Mouse (Mus musculus): ENCODE results near the gene Ehd1.
"Not testable (repeated sequence)": the region's sequence is repeated elsewhere in the genome, so short reads cannot be mapped to it uniquely, and the experiment has no call there.

The Ehd1 gene

GRCm38 (mm10) chr19:6281122-6282020 is 4.8 kb downstream of the Ehd1 start:
- DNase-seq = no peak

DNA sequence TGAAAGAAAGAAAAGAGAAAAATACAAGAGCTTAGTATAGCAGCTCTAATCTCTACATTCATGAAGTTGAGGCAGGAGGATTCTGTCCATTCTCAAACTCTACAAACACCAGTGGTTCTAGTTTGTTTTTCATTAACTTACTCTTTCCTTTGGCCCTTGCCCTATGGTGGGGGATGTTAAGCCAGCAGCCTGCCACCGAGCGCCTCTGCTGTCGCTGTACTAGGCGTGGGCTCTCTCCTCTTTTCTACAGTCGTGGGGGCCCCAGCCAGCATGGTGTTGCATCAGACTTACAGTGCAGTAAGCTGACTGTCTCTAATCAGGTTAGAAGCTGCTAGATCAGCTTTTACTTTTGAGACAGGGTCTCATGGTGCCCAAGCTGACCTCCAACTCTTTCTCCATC is 6.5 kb downstream of the Ehd1 start:
- no peak for DNase-seq

GRCm38 (mm10) chr19:6284502-6284901 is 8.0 kb downstream of the Ehd1 start:
- no peak for DNase-seq

- no peak for DNase-seq
Measured at GRCm38 (mm10) chr19:6285226-6285625, 8.7 kb downstream of the Ehd1 start.

GRCm38 (mm10) chr19:6285632-6286433 is 9.3 kb downstream of the Ehd1 start:
- DNase-seq = no peak

DNA sequence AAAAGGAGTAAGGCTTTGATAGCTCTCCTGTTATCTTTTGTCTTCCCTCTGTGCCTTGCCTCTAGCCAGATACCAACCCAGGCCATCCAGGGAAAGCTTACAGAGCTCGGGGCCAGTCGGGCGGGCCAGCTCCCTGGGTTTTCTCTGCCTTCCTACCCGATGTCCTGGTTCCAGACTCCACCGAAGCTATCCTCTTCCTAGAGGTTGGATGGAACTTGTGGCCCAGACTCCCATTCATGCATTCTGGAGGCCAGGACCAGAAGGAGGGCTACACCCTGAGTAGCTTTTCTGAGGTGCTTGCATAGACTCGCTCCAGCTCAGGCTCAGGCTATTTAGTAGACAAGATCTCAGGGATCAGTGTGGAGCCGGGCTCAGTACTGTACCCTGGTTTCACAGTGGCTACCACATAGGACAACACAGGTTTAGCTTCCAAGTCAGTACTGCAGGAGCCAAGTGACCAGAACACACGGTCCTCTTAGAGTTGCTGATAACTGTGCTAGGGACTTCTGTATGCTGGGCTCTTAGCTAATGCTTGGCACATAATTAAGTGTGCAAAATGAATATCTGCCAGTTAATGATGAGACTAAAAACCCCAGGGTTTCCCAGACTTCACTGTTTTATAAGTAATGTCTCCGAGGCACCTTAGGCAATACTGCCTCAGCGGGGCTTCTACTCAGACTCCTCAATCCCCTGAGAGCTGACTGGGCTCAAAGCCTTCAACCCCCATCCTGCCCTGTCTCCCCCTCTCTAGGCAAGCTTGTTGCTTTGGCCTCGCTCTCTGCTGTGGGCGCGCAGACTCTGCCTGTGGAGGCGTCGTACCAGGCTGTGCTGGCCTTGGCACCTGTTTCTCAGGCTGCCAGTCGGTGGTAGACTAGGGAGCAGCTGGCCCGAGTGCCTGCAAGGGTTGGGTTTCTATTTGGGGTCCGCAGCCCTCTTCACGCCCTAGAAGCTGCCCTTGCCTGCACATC is 10.2 kb downstream of the Ehd1 start:
- DNase-seq = no peak

DNA sequence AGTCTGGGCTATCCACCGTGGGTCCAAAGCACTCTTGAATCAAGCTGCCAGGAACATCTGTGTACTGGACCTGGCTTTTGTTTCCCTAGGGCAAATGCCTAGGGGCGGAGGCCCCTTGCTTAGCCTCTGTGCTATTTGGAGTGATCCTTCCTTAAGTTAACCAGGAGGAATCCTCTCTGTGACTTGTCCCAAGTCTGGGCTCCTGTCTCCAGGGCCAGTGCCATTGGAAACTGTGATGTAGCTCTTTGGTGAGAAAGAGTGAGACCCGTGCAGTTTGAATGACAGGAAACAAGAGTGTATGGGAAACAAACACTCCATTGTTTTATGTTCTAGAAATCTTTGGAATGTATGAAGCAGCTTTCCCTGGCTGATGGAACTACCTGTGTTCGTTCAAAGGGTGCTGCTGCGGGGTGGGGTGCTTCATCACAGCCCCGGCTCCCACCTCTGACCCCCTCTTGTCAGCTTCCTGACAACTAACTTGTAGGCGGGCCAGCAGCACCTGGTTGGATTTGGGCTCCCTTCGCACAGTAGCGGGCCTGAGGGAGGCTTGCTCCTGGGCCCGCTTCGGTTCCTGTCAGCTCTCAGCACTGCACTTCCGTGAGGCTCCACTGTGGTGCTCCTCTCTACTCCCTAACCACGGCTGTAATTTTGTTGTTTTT is 11.8 kb downstream of the Ehd1 start:
- DNase-seq = no peak

GRCm38 (mm10) chr19:6289696-6290238 is 13.2 kb downstream of the Ehd1 start:
- no peak for DNase-seq

DNA sequence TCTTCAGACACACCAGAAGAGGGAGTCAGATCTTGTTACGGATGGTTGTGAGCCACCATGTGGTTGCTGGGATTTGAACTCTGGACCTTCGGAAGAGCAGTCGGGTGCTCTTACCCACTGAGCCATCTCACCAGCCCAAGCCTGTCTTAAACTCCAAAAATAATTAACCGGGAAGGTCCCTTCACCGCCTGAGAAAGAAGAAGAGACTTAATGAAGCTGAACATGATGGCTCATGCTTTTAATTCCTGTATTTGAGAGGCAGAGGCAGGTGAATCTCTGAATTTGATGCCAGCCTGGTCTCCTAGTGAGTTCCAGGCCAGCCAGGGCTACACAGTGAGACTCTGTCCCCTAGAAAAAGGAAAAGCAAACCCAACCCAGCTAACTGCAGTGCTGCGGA is 14.2 kb downstream of the Ehd1 start:
- DNase-seq = not testable (repeated sequence)

DNA sequence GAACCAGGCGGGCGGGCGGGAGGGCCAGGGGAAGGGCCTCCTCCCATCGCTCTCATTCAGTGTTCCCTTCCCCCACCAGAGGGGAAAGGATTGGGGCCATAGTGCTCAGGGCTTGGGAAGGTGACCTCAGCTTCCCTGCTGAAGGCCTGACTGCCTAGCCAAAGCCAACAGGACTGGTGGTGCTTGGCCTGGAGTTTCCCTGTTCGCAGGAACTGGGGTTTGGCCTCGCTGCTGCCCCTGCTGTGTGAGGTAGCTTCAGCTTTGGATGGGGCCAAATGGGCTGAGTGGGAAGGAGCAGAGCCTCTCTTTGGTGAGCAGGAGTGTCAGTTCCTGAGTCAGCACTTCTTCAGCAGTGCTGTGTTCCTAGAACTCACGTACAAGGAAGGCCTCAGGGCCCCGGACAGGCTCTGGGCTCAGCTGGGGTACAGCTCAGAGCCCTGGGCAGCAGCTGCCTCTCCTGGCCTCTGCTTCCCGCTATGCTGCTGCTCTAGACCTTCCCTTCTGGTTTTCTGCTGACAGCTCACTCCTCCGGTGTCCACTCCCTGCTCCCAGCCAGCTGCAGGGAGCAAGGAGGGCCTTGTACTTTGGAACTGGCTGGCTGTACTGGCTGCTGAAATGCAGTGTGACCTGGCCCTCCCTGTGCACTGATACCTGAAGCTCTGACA is 14.7 kb downstream of the Ehd1 start:
- DNase-seq = no peak

GRCm38 (mm10) chr19:6292262-6292661 is 15.7 kb downstream of the Ehd1 start:
- DNase-seq = no peak

DNA sequence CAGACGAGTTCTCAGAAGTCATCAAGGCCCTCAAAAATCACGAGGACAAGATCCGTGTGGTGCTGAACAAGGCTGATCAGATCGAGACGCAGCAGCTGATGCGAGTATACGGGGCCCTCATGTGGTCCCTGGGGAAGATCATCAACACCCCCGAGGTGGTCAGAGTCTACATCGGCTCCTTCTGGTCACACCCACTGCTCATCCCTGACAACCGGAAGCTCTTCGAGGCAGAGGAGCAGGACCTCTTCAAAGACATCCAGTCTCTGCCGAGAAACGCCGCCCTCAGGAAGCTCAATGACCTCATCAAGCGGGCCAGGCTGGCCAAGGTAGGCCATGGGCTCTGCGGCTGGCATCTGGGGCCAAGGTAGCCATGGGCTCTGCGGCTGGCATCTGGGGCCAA is 17.8 kb downstream of the Ehd1 start:
- DNase-seq = no peak

- DNase-seq = no peak
Measured at GRCm38 (mm10) chr19:6296551-6297210, 20.2 kb downstream of the Ehd1 start.

GRCm38 (mm10) chr19:6297641-6298040 is 21.1 kb downstream of the Ehd1 start:
- no peak for DNase-seq

- DNase-seq = no peak
Measured at GRCm38 (mm10) chr19:6299003-6299402, 22.5 kb downstream of the Ehd1 start.

- DNase-seq = no peak
Measured at GRCm38 (mm10) chr19:6299450-6300267, 23.1 kb downstream of the Ehd1 start.

- DNase-seq = no peak
Measured at GRCm38 (mm10) chr19:6300402-6300841, 23.9 kb downstream of the Ehd1 start.

DNA sequence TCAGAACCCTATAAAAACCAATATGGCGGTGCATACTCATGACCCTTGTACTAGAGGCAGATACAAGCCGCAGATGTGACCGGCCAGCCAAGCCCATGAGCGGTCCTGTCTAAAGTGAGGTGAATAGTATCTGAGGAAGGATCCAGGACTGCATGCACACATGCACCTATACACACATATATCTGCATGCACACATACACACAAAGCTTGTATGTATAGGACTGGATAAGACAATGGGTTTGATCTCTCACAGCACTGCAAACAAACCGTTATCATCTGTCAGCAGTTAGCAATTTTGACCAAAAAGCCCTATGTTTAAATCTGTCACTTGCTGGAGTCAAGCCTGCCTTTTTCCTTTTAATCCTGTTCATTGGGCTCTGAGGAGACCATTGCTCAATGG is 25.6 kb downstream of the Ehd1 start:
- DNase-seq = no peak

- no peak for DNase-seq
Measured at GRCm38 (mm10) chr19:6302522-6302921, 26.0 kb downstream of the Ehd1 start.

DNA sequence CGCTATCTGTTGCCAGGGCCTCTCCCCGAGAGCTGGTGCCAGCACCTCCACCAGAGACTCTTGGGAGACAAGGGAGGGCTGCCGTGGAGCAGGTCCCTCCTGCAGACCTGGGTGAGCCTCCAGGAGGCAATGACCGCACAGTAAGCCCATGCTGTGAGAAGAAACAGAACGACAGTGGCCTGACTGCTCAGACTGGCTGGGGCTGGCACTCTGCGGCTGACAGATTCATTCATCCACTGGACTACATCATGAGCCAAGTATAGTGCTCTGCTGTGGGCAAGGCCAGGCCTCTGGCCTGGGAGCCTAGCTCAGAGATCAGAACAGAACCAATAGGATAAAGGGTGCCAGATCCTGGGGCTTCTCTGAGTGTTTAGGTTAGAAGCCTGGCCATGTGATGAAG is 27.3 kb downstream of the Ehd1 start:
- DNase-seq = no peak
